Mouse (Mus musculus): ENCODE data around the gene Eif3k.

DNA sequence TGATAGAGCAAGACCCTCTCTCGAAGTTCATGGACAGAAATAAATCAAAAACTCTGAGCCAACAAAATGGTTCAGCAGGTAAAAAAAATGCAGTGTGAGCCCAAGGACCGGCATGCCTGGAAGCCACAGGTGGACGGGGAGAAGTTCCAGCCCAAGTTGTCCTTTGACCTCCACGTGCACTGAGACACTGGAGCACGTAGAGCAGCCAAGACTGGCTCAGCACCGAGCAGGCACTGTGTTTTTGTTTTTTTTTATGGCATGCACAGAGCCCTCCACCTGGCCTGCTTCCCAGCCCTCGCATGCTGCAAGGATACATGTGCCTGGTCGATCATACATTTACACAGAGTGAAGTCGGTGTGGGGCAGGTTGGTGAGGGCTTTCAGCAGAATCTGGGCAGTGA, 4.1 kb downstream of the Eif3k start:
- TF ChIP-seq POLR2A (IDR thresholded peaks at IDR 0.05; ENCODE audit: low read depth, low read length) (no peak), CTCF (conservative IDR thresholded peaks at IDR 0.05; ENCODE audit: insufficient read depth, insufficient read length, low read depth, low read length) (no peak)

Measured in kidney, adult 2 months (tissue).